In genomic region chr9:122420772-122421764, GRCm38 (mm10) we compare ENCODE assay signal across 8 mouse cellular contexts.
DNase-seq lines count a peak whose midpoint lies in the region; ATAC-seq lines count a peak whose summit lies in the region.

No protein-coding gene starts in this region.

- peaks cover 5% of the 10 kb centered on the region; the same call in 1 of the 2 replicates for H3K4me1 ChIP-seq in embryonic facial prominence, embryonic 14.5 days (ENCODE audit: control insufficient read depth, insufficient read depth, low read length)
- no peaks in the 10 kb centered on the region for H3K4me1 ChIP-seq in liver, embryonic 13.5 days (replicated peaks)
- H3K4me1 ChIP-seq in stomach, embryonic 16.5 days (ENCODE audit: control insufficient read depth, insufficient read depth, low read length) = no peaks in the 10 kb centered on the region

- H3K4me2 ChIP-seq in embryonic facial prominence, embryonic 14.5 days (ENCODE audit: low read depth, low read length) = no peak overlapping the region
- no peak overlapping the region for H3K4me2 ChIP-seq in liver, embryonic 13.5 days
- no peak overlapping the region for H3K4me2 ChIP-seq in stomach, embryonic 16.5 days (ENCODE audit: low read depth, low read length)

- DNase-seq in 3134 (ENCODE audit: extremely low read depth, insufficient read length, low spot score) = peak; percentile 56
- DNase-seq in adrenal gland, postnatal 14 days = peak; percentile 89
- DNase-seq in embryonic facial prominence, embryonic 14.5 days (ENCODE audit: low spot score) = peak; percentile 80
- peak; percentile 32 to 50 for DNase-seq in heart, adult 9 months (ENCODE audit: low spot score in 2 of 2)
- DNase-seq in kidney, postnatal 10 days = peak; percentile 86
- DNase-seq in liver, embryonic 13.5 days = peak; percentile 33
- DNase-seq in neural tube, embryonic 10.5 days (ENCODE audit: extremely low spot score, low spot score) = peak; percentile 83

- peak; percentile 44; the same call in 1 of the 2 replicates for ATAC-seq in embryonic facial prominence, embryonic 14.5 days (ENCODE audit: low read depth)
- no peak for ATAC-seq in liver, embryonic 13.5 days (ENCODE audit: low read depth)
- ATAC-seq in stomach, embryonic 16.5 days (ENCODE audit: insufficient read depth, low FRiP score) = peak; percentile 74; the same call in 1 of the 2 replicates

- H3K27ac ChIP-seq in embryonic facial prominence, embryonic 14.5 days (replicated peaks; ENCODE audit: low read depth, low read length) = no peak overlapping the region
- H3K27ac ChIP-seq in liver, embryonic 13.5 days = no peak overlapping the region
- H3K27ac ChIP-seq in stomach, embryonic 16.5 days (ENCODE audit: low read length) = no peak overlapping the region

- H3K4me3 ChIP-seq in embryonic facial prominence, embryonic 14.5 days (ENCODE audit: low read depth, low read length) = no peak overlapping the region
- no peak overlapping the region for H3K4me3 ChIP-seq in liver, embryonic 13.5 days (replicated peaks)
- no peak overlapping the region for H3K4me3 ChIP-seq in stomach, embryonic 16.5 days (replicated peaks; ENCODE audit: low read length)

- no peak overlapping the region for H3K9ac ChIP-seq in embryonic facial prominence, embryonic 14.5 days (ENCODE audit: low read depth, low read length)
- H3K9ac ChIP-seq in liver, embryonic 13.5 days = no peak overlapping the region
- no peak overlapping the region for H3K9ac ChIP-seq in stomach, embryonic 16.5 days (ENCODE audit: low read length)

- no peaks in the 10 kb centered on the region for H3K27me3 ChIP-seq in embryonic facial prominence, embryonic 14.5 days (replicated peaks; ENCODE audit: control insufficient read depth, insufficient read depth, low read length)
- H3K27me3 ChIP-seq in liver, embryonic 13.5 days = no peaks in the 10 kb centered on the region
- no peaks in the 10 kb centered on the region for H3K27me3 ChIP-seq in stomach, embryonic 16.5 days (ENCODE audit: control insufficient read depth, insufficient read depth, low read length)

- no peaks in the 10 kb centered on the region for H3K36me3 ChIP-seq in embryonic facial prominence, embryonic 14.5 days (ENCODE audit: control insufficient read depth, insufficient read depth, low read length)
- no peaks in the 10 kb centered on the region for H3K36me3 ChIP-seq in liver, embryonic 13.5 days
- no peaks in the 10 kb centered on the region for H3K36me3 ChIP-seq in stomach, embryonic 16.5 days (ENCODE audit: control insufficient read depth, insufficient read depth, low read length)

- 25% methylated on average over 13 of the region's 13 CpGs for WGBS in embryonic facial prominence, embryonic 14.5 days
- WGBS in liver, embryonic 13.5 days (ENCODE audit: insufficient replicate concordance) = 21% methylated on average over 13 of the region's 13 CpGs
- WGBS in stomach, embryonic 16.5 days = 21% methylated on average over 13 of the region's 13 CpGs

- no peaks in the 10 kb centered on the region for H3K9me3 ChIP-seq in embryonic facial prominence, embryonic 14.5 days (ENCODE audit: control insufficient read depth, low read length)
- H3K9me3 ChIP-seq in liver, embryonic 13.5 days (replicated peaks) = no peaks in the 10 kb centered on the region
- no peaks in the 10 kb centered on the region for H3K9me3 ChIP-seq in stomach, embryonic 16.5 days (replicated peaks; ENCODE audit: control insufficient read depth, low read length)

Comparison
In these comparisons a context has a peak if more than half of its experiments do, and no peak if none do; other contexts are left out.
1. DNase-seq: peak in every context shown above with its lines; median percentile 89 in adrenal gland, postnatal 14 days; 86 in kidney, postnatal 10 days; 83 in neural tube, embryonic 10.5 days; 80 in embryonic facial prominence, embryonic 14.5 days; 56 in 3134; 41 in heart, adult 9 months; 33 in liver, embryonic 13.5 days.